Mouse (Mus musculus): Measurements from ENCODE around the gene Ctnnd1. TPM values are rescaled to one million over a fixed set of nuclear protein-coding genes. Genes with fewer than 3 reads are reported as not detected.

Ctnnd1 gene
- total RNA-seq (2023) = 10 to 100 TPM; 63.0 to 73.0 TPM

DNA sequence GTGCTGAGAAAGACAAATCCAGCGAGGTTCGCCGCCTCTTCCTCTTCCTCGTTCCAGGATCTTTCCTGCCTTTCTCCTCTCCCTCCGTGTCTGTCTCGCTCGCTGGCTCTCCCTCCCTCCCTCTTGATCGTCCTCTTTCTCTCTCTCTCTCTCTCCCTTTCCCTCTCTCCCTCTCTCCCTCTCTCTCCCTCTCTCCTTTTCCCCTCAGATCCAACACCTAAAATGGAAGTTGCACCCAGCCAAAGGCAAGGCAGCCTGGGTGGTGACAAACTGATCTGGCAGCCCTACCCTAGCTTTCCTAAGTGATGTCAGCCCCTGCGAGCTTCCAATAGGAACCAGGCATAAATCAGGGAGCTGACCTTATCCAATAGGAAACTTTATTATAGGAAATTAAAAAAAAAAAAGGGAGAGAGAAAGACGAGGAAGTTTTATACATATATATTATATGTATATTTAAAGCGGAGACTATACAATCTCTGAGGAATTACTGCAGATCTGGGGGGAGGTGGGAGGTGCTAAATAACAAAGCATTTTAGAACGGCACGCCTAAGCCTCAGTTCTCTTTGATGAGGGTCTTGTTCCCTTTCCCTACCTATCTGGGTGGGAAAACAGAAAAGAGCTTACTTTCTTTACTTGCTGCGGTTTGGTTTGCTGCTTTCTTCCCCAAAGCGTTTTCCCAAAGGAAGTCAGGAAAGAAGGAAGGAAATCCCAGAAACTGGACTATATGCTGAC is at the start of gene Ctnnd1:
Gene Ctnnd1, minus strand, starts transcription at position 302 of the 732 bp plus-strand sequence.

DNA sequence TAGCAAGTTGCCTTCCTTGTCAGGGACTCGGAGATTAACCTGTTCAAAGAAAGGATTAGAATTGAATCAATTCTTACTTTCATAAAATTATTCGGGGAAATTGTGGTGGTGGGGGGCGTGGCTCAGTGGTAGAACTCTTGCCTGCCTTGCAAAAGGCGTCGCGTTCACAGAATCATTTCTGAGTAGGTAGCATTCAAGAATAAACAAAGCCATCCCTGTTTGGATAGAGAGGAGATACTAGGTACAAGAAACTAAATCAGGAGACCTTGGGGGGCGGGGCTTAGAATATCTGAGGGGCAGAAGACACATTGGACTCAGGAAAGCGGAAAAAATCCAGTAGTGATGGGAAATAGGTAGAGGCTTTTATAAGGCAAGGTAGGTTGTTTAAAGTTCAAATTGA is 28.5 kb upstream of the Ctnnd1 start, which contains the start of gene Tmx2:
Gene Tmx2, minus strand, starts transcription at position 125 of the 400 bp plus-strand sequence.

GRCm38 (mm10) chr2:84677968-84678880 is 27.7 kb upstream of the Ctnnd1 start, which contains the start of the genes Gm28635 and Med19:
Gene Gm28635, minus strand, starts transcription at chr2:84678041.
Gene Med19, plus strand, starts transcription at chr2:84678402.

DNA sequence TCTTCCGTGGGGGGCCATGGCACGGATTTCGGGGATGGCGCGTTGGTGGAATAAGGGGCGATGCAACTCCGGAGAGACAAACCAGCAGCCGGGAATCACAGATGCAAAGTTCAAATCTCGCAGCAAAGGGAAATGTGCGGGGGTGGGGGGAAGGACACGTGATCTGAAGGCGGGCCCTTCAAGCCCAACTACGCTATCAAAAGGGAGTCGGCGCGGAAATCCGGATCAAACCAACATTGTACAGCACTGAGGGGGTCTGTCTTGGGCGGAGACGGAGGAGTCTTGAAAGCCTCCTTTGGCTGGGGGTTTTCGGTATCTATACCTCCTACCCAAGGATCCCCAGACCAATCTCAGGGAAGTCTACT is 20.0 kb upstream of the Ctnnd1 start, which contains the start of gene Selenoh:
Gene Selenoh, minus strand, starts transcription at position 202 of the 365 bp plus-strand sequence.

GRCm38 (mm10) chr2:84658806-84659205 is 8.2 kb upstream of the Ctnnd1 start, which contains the start of gene Btbd18:
Gene Btbd18, plus strand, starts transcription at chr2:84659079.

Other genes with a start within 250 kb of the Ctnnd1 start
- 10 to 100 TPM; 12.5 to 19.3 TPM for gene Calcrl, start 225.4 kb downstream of the Ctnnd1 start, total RNA-seq (2023)
- 1 to 10 TPM; 4.6 to 5.7 TPM for gene Tfpi, start 174.0 kb downstream of the Ctnnd1 start, total RNA-seq (2023)
- gene Btbd18, start 8.3 kb upstream of the Ctnnd1 start, total RNA-seq (2023) = under 1 TPM; 0.21 TPM
- 10 to 100 TPM; 22.3 to 23.7 TPM for gene Selenoh, start 20.0 kb upstream of the Ctnnd1 start, total RNA-seq (2023)
- not detected for gene Gm28635, start 27.3 kb upstream of the Ctnnd1 start, total RNA-seq (2023)
- 1 to 10 TPM; 8.4 to 8.7 TPM for gene Med19, start 27.6 kb upstream of the Ctnnd1 start, total RNA-seq (2023)
- gene Tmx2, start 28.4 kb upstream of the Ctnnd1 start, total RNA-seq (2023) = 10 to 100 TPM; 23.2 to 24.2 TPM
- 10 to 100 TPM; 41.6 to 44.0 TPM for gene Zdhhc5, start 64.4 kb upstream of the Ctnnd1 start, total RNA-seq (2023)
- 10 to 100 TPM; 12.3 to 14.4 TPM for gene Clp1, start 76.6 kb upstream of the Ctnnd1 start, total RNA-seq (2023)
- gene Ypel4, start 83.3 kb upstream of the Ctnnd1 start, total RNA-seq (2023) = not detected
- gene Gm19426, start 92.9 kb upstream of the Ctnnd1 start, total RNA-seq (2023) = not detected
- 1 to 10 TPM in 1 of 2 experiments, under 1 TPM in 1; 0.39 to 2.2 TPM for gene Serping1, start 124.7 kb upstream of the Ctnnd1 start, total RNA-seq (2023)
- 10 to 100 TPM; 27.3 to 35.8 TPM for gene Ube2l6, start 148.1 kb upstream of the Ctnnd1 start, total RNA-seq (2023)
- gene Smtnl1, start 171.9 kb upstream of the Ctnnd1 start, total RNA-seq (2023) = not detected
- gene Timm10, start 176.2 kb upstream of the Ctnnd1 start, total RNA-seq (2023) = 10 to 100 TPM in 1 of 2 experiments, 1 to 10 TPM in 1; 10.0 to 12.7 TPM
- gene Slc43a1, start 188.1 kb upstream of the Ctnnd1 start, total RNA-seq (2023) = 1 to 10 TPM in 1 of 2 experiments, under 1 TPM in 1; 0.16 to 1.1 TPM
- gene Rtn4rl2, start 235.9 kb upstream of the Ctnnd1 start, total RNA-seq (2023) = not detected

All from monocyte, adult 59 days (primary cell).